Mouse (Mus musculus) WW6 (cell line): Measurements from ENCODE around the gene Pgm2.

Source experiments
- DNase-seq: peaks from one replicate; pipeline ENCODE4 v3.0.0-alpha.2; 2013; ENCODE audit warnings: low read depth, low spot score

Pgm2 gene

DNA sequence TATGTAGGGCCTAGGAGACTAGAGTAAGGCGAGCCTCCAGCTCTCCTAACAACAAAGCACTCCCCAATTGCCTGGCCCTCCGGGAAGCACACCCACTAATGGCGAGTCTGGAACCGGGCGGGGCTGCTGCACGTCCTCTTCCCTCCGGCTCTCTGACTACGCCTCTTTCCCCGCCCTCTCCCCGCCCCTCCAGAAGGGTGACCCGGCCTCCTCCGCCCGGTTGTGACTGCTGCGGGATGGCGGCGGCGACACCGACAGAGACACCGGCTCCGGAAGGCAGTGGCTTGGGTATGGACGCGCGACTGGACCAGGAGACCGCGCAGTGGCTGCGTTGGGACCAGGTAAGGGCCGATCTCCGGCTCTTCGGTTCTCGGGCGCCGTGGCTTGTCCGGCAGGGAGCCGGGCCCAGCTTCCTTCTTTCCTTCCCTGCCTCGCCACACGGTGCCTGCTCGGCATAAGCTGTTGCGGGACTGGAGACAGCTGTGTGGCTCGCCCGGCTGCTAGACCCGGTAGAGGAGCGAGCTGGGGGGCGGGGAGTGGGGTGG lies at the start of gene Pgm2:
Gene Pgm2 (plus strand): TSS at position 203 of the 545 bp plus-strand sequence.
- peak; percentile 58 for DNase-seq

DNA sequence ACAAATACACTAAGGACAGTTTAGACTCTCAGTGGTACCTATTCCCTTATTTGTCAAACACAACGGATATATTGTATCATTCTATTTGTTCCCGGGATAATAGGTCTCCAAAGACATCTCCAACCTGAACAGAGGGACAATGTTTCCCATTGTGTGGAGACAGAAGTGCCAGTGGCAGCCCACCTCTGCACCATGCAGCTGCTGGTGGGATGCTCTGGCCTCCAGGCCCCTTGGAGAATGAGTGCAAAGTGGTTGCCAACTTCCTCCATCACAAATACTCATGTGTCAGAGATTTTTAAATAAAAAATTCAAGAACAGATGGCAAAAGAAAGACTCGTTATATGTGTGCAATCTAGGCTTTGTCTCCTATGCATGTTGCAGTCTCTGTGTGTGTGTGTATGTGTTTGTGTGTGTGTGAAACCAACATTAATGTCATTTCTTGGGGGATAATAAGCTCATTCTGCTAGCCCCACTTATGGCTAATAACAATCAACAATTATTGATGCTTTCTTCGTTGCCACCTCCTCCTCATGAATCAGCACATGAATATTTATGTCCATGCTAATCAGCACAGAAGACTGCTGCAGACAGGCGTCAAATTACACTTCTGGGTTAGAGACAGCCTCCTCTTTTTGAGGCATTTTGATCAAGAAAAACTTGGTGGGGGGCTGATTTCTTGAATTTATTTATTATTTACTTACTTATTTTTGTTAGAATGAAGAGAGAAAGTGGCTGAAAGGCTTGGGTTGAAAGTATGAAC lies 48.9 kb upstream of the Pgm2 start:
- no peak for DNase-seq

GRCm38 (mm10) chr5:64044790-64045189 lies 48.0 kb upstream of the Pgm2 start:
- no peak for DNase-seq

DNA sequence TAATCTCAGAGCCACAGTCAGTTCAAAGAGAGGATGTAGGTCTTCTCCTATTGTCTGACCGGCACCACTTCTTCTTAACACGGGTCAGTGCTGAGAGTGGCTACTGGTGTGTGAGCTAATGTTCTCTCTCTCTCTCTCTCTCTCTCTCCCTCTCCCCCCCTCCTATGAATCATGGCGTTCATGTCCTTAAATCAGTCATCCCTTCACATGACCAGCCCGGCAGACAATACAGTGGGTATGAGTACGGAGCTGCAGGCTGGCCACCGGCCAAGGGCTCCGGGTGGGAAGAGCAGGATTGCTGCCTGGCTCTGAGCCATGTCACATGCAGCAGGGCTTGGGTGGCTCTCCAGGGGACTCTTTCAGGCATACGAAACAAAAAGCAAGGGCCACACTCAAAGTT lies 47.2 kb upstream of the Pgm2 start:
- no peak for DNase-seq

DNA sequence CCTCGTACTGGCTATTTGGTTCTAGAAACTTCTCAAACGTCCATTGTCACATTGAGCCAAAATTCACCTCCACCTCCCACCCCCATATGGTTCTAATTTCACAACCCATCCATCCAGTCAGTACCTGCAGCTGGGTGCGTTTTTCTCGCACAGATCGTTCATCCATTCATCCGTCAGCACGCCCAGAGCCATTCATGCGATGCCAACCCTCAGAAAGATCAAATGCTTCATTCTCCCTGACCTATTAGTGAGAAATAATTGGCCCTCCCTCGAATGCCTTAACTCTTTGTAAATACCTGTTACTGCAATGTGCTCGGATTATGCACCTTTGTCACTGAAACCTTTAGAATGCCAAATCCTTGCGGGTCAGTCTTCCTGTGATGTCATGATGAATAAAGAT lies 45.8 kb upstream of the Pgm2 start:
- no peak for DNase-seq

- peak; percentile 49 for DNase-seq
These were observed 44.8 kb upstream of the Pgm2 start for GRCm38 (mm10) chr5:64047921-64048320.

DNA sequence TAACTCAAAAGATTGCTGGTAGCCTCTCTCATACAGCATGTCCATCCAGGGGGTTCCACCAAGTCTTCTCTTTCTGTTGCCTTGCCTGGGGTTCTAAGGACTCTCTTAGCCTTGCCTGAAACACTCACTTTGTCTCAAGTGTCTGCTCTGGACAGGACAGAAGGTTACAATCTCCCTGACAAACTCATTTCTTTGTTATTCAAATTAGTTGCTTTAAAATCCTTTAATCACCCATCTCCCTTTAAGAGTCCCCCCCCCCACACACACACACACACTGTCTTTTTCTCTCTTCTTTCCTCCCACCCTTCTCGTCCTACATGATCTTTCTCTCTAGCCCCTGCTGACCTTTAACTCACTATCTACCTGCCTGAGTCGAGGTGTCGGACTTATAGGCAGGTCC lies 44.1 kb upstream of the Pgm2 start:
- peak; percentile 4 for DNase-seq

DNA sequence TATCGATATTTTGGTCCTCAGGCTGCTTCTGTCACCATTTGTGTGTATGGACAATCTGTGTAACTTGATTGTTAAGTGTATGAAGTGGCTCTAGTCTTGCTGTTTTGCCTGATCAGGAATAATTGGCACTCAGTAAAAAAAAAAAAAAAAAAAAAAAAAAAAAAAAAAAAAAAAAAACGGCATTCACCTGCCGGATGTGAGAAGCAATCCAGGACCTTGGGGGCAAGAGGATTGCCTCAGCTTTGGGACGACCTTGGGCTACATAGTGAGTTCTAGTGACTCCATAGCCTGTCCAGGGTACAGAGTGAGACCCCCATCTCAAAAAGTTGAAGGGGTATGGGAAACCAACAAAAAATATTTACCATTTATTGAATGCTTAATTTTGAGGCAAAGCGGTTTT lies 43.5 kb upstream of the Pgm2 start:
- no peak for DNase-seq

GRCm38 (mm10) chr5:64053010-64053409 lies 39.7 kb upstream of the Pgm2 start:
- no peak for DNase-seq

GRCm38 (mm10) chr5:64056210-64056609 lies 36.5 kb upstream of the Pgm2 start:
- DNase-seq = no peak

DNA sequence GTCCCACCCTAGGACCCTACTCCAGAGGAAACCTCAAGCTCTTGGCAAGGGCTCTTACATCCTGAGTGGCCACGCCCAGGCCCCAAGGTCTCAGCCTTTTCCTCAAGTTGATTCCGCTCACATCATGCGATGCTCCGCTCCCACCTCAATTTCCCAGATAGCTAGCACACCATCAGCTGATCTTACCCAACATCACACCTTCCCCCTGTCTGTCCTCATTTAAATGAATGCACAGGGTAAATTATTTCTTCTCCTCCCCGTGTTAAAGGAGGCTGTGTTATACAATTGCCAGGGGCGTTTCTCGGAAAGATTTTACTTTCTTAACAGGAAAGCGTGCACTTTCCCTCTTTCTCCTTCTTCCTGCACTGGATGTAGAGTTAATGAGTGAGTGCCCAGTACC lies 31.9 kb upstream of the Pgm2 start:
- DNase-seq = no peak

DNA sequence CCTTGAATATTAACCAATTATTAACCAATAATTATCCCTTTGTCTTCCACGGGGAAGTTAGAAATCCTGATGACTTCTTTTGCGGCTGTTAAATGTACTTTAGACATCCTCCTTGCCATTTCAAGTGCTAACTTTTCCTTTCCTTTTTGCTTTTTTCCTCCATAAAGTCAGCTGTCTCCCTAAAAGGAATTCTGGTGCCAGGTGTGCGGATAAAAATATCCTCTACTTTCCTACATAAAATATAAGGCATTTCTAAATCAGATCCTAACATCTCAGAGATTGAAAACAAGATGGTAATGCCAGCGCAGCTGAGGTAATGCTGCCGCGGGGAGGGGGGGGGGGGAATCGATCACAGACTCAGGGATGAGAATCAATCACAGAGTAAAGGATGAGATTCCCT lies 31.1 kb upstream of the Pgm2 start:
- no peak for DNase-seq

DNA sequence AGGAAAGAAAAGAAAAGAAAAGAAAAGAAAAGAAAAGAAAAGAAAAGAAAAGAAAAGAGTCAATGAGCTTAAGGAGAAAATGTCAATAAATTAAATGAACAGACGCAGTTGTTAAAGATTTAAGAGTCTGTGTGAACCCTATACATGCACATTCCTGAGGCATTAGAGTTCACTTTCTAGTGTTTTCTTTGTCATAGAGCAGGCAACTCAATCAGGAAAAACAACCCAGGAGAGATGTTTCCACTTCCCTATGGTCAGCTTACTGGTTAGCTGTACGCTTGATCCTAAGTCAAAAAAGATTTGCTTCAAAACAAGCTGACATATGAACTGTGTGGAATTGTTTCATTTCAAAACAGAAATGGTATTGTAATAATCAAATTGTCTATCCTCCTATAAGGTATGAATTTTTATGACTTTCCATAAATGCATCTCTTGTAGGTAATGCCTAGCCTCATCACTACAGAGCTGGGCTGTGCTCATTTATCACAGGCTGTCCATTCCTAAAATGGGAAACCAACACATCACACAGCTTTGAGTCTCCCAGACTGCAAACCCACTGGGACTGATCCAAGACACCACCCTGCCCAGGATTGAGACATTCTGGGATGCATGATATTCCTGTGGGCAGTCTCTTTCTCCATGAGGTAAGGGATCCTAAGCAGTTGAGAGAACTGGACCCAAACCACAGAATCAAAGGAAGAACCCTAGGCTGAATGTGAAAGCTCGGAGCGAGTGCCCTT lies 29.7 kb upstream of the Pgm2 start:
- DNase-seq = no peak

GRCm38 (mm10) chr5:64063622-64064355 lies 29.0 kb upstream of the Pgm2 start:
- DNase-seq = no peak

DNA sequence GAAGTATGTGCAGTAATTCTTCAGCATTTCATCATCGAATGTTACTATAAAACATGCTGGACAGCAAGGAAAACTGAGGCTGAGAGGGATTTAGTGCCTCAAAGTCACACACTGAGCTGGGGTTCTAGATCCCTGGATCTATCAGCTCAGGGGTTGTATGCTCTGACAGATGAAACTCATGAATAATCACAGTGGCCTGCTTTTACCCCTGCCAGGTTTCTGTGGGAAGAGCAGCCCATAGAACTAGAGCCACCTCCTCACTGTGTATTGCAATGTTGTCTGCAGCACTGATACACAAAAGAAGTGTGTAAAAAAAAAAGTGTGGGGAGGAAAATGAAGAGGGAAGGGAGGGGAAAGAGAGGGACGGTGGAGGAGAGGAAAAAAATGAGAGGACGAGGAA lies 28.3 kb upstream of the Pgm2 start:
- no peak for DNase-seq

- no peak for DNase-seq
These were observed 27.2 kb upstream of the Pgm2 start for GRCm38 (mm10) chr5:64065497-64066046.

DNA sequence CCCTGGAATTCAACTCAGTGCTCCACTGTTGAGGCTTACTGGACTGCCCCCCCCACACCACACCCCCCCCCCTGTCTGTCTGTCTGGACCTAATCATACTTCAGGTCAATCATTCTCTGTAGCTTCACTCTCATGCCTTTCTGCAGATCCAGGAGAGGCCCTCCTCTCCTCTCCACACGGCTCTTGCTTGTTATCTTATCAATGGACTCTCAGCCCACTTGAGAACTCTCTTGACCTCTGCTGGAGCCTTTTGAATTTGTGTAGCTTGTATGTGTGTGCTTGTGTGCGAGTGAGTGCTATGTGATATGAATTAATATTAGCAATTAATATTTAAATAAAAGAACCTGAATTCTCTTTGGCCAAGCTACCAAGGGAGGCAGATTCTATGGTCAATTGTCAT lies 26.6 kb upstream of the Pgm2 start:
- no peak for DNase-seq

- DNase-seq = no peak
These were observed 25.2 kb upstream of the Pgm2 start for GRCm38 (mm10) chr5:64067576-64067975.

DNA sequence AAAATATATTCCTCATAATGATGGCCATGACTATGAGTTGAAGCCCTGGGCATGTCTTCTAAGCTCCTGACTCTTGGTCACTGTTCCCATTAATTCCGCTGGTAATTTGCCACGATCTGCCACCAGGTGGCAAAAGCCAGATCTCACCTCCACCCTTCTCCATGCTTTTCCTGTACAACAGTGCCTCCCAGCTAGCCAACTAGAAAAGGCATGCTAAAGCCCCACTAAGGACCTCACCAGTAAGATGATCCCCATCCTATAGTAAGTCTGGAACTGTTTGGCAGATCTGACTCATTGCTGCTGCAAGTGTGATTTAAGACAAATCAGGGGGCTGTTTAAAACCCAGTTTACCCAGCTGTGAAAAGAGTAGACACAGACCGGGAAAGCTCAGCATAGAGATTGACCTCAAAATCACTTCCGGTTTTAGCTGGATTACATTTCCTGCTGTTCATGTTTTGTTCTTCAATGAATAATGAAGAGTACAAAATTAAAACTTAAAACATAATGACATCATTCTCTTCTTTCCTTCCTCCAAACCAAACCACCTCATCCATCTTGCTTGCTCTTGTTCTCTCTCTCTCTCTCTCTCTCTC lies 22.6 kb upstream of the Pgm2 start:
- peak; percentile 65 for DNase-seq

DNA sequence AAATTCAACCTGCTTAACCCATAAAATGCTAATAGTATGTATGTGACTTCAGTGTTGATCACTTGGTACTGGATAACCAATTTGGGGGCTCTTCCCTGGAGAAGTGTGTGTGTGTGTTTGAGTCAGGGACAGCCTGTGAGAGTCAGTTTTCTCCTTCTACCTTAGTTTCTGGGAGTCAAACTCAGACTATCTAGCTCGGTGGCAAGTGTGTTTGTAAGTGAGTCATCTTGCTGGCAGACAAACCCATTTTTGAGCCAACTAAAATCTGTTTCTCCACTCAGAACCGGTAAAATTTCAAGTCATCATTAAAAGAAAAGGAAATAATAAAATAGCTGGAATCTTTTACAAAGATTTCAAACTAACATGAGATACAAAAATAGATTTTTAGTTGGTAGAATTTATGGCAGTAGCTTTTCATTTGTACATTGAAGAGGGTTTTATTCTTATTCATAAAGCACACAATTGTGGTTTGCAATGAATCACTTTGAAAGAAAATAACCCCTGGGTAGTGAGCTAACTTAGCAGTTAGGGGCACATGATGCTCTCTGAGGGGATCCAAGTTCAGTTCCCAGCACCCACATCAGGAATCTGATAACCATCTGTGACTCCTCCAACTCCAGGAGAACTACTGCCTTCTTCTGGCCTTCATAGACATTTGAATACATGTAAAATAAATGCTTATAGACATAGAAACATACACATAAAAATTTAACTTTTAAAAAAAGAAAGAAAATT lies 21.8 kb upstream of the Pgm2 start:
- DNase-seq = no peak

GRCm38 (mm10) chr5:64074455-64074854 lies 18.3 kb upstream of the Pgm2 start:
- DNase-seq = no peak
